Mouse (Mus musculus): Measurements from ENCODE around the gene Mien1.

Mien1 gene

GRCm38 (mm10) chr11:98459860-98460259 lies 21.1 kb upstream of the Mien1 start:
- no peak for DNase-seq (ENCODE audit: low spot score in 2 of 2)

- no peak for DNase-seq (ENCODE audit: low spot score in 2 of 2)
Measured at GRCm38 (mm10) chr11:98459071-98459741, 20.4 kb upstream of the Mien1 start.

DNA sequence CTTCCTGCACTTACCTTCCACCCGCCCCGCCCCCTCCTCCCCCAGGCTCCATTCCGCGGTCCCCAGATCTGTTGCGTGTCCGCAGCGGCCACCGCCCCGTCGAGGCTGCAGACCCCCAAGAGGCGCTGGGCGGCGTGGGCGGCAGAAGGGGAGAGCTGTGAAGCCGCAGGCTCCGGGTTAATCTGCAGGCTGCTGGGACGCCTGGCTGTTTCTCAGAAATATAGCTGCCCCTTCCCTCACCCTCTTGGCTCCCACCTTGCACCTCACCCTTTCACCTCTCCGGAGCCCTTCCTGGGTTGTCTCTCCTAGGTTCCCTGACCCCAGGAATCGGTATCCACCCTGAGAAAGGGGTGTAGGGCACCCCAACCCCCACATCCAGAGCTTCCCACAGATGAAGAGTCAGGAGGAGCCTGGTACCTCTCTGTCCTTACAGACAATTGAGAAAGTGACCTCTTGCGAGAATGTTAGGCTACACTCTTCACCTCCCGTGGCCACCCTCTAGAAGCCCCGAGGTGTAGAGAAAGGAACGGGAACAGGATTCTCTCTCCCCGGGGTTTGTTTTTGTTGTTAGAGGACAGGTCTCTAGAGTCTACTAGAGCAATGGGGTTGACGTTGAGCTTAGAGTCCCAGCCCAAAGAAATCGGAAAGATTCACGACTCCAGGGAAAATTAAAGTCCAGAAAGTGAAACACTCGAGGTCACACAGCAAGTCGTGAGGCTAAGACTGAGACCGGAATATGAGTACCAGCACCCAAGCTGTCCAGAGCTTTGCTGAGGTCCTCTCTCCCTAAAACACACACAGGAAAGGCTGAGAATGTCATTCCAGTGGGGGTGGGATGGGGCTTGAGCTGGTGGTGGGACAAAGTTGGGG lies 19.6 kb upstream of the Mien1 start:
- DNase-seq (ENCODE audit: low spot score in 2 of 2) = no peak

GRCm38 (mm10) chr11:98457367-98458120 lies 18.8 kb upstream of the Mien1 start:
- DNase-seq (ENCODE audit: low spot score in 2 of 2) = peak; percentile 71 to 75

DNA sequence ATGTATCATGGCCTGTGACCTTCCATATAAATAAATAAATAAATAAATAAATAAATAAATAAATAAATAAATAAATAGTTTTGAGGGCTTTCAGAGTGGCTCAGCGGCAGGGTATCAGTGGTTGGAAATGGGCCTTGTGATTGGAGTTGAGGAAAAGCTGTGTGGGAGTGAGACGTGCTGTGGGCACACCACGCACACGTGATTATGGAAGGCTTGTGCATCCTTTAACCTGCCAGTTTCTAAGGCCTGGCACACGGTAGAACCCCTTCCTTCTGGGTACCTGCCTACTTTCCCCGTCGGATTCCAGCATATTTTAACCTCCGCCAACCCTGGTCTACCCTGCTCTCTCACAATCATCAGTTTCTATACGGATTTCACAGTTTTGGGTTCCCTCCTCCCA lies 18.2 kb upstream of the Mien1 start:
- DNase-seq (ENCODE audit: low spot score in 2 of 2) = no peak

GRCm38 (mm10) chr11:98456545-98456944 lies 17.8 kb upstream of the Mien1 start:
- no peak for DNase-seq (ENCODE audit: low spot score in 2 of 2)

- no peak for DNase-seq (ENCODE audit: low spot score in 2 of 2)
Measured at GRCm38 (mm10) chr11:98455484-98455883, 16.7 kb upstream of the Mien1 start.

DNA sequence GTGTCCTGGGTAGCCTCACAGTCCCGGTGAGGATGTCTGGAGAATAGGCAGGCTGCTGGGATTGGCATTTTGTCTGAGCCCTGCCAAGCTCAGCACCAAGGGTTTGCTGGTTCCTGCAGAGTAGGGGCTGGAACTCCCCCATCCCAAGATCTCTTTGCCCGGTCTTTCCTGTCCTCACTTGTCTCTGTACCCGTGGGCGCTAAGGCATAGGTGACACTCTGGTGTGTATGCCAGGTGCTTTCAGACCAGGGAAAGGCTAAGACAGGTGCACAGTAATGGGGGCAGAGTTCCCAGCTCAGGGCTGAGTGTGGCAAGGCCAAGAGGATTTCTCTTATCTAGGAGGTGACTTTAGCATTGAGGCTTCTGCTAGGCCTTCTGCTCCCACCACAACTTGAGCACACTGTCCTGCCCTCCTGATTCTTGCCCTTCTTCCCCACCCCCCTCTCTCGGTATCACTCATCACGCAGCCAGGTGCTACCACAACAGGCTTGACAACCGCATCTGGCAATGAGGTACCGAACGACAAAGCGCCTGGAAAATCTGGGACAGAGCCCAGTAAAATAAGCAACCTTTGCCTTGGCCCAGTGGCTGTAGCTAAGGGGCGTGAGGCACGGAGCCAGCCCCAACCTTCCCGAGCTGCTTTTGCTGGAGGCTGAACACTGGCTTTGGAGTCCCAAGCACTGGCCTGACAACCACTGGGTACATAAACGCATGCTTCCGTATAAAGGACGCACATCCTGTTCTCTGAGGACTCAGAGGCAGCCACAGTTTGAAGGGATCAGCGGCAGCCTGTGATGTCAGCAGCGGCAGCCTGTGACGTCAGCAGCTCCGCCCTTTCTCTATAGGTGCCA lies 11.4 kb upstream of the Mien1 start:
- DNase-seq (ENCODE audit: low spot score in 2 of 2) = no peak

DNA sequence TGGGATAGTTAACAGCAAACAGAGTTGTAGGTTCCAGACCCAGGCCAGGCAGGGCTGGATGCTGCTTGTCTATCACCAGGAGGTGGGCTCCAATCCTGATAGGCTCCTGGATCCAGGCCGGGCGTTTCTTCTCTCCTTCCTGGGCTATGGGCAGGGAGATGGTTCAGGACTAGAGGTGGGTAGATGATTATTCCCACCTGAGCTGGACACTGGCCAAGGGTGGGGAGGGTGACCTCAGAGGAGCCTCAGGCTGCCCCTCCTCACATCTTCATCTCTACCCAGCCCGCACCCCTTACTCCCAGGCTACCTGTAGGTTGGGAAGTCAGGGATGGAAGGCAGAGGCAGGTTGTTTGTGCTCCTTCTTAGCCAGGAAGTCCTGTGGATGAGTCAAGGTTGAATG lies 10.6 kb upstream of the Mien1 start:
- no peak for DNase-seq (ENCODE audit: low spot score in 2 of 2)

DNA sequence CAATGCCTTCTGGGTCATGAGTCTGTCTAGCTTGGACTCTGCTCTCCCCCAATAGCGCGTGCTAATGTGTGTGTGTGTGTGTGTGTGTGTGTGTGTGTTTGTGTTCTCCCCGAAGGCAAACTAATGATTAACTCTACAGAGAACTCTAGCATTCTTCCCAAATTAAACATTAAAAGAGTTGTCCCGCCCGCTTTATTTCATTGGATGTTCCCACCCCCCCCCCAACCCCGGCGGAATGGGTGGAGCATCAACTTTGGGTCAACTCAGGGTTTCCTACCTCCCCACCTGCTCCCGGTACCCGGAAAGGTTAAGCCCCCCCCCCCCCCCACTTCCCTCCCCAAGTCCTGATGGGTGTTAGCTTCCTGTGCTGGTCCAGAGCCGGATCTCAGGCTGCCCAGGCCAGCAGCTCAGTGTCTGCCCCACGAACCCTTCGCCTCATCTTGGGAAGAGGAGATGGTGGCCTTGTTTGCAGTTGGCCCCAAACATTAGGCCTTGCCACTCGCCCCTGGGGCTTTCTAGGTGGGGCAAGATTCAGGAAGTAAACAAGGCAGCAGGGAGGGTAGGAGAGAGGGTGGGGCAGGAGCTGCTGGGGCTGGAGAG lies 9.5 kb upstream of the Mien1 start:
- no peak for DNase-seq (ENCODE audit: low spot score in 2 of 2)

DNA sequence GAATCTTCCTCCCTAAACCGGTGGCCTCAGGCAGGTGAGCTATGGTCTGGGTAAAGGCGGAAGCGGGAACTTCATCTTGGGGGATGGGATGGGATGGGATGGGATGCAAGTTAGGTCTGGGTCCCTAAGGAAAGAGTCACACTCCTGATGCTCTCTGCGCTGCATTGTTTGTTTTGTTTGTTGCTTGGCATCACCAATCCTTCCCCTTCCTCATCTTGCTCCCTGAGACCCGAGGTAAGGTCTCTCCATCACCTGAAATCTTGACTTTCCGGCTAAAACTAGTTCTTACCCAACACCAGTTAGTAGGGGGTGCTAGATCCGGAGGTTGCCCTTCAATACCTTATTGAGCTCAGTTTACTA lies 8.7 kb upstream of the Mien1 start:
- no peak for DNase-seq (ENCODE audit: low spot score in 2 of 2)

DNA sequence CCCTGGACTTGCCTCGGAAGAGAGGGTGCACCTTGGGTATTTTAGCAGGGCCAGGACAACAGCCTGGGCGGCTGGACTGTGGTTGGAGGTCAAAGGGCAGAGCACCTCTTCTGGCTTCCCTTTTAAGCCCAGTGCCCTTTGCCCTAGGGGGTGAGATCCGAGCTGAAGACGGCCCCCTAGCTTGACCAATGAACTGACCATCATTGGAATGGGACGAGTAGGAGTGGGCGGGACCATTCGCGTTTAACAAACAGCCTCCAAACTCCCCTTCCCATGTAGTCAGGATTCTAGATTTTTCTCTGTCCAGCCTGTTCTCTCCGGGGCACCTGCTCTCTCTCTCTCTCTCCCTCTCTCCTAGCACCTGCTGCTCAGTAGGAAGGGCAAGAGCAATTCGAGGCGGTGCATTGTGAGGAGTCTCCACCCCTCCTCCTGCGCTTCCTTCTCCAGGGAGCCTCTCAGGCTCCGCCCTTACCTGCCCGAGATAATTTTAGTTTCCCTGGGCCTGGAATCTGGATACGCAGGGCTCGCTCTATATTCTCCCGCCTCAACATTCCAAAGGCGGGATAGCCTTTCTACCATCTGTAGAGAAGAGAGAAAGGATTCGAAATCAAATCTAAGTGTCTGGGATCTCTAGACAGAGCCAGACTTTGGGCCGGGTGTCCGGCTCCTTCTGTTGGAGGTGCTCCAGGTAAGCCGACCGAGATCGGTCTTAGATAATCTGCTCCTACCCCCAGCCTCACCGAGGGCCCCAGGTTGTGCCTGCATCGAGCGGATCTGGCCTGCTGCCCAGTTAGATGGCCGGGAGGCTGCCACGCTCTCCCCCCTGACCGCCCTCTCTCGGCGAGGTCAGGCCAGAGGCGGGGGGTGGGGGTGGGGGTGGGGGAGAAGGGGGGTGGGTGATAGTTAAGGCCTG lies 8.0 kb upstream of the Mien1 start:
- DNase-seq (ENCODE audit: low spot score in 2 of 2) = no peak

DNA sequence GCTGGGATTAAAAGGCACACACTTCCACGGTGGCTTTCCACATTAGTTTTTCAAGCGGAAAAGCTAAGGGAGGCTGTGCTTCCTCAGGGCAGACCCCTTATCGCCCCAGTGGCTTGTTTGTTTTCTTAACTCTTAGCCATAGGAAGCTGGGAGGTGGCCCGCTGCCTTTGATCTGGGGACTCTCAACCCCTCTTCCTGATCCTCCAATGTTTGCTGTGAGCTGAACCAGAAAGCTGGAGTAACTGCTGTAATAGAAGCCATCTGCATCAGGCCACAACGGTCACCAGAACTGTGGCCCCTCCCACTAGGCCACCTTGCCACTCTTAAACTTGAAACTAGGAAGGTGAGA lies 7.4 kb upstream of the Mien1 start, which contains the start of gene Grb7:
Grb7 (plus strand) TSS at position 182 of the 349 bp plus-strand sequence.
- no peak for DNase-seq (ENCODE audit: low spot score in 2 of 2)

GRCm38 (mm10) chr11:98445679-98446078 lies 6.9 kb upstream of the Mien1 start:
- no peak for DNase-seq (ENCODE audit: low spot score in 2 of 2)

DNA sequence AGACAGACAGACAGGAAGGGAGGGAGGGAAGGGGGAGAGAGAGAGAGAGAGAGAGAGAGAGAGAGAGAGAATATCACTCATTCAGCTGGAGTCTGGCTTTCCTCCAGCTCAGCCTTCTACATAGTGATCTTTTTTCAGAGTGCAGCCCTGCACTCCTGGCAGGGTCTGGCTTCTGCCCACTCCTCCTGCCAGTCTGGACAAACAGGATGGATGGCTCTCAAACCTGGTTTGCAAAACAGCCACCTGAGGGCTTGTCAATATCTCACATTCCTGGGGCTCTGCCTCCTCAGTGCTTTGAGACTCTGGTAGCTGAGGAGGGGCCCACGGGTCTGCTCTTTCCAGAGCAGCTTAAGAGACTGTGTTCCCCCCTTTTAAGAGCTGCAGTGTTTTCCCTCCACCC lies 6.4 kb upstream of the Mien1 start:
- DNase-seq (ENCODE audit: low spot score in 2 of 2) = no peak

DNA sequence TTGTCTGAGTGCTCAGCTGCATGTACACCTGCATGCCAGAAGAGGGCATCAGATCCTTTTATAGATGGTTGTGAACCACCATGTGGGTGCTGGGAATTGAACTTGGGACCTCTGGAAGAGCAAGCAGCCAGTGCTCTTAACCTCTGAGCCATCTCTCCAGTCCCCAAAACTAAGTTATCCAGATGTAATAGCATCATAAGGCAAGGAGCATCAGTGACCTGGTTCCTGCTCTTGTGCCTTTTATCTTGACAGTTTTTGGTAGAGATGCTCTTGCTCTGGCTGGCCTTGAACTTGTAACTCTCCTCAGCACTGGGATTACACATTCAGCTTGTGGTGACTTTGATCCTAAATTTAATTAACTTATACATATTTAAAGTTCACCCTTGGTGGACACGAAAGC lies 4.9 kb upstream of the Mien1 start:
- no peak for DNase-seq (ENCODE audit: low spot score in 2 of 2)

GRCm38 (mm10) chr11:98437441-98437840 lies 1.4 kb downstream of the Mien1 start:
- no peak for DNase-seq (ENCODE audit: low spot score in 2 of 2)

DNA sequence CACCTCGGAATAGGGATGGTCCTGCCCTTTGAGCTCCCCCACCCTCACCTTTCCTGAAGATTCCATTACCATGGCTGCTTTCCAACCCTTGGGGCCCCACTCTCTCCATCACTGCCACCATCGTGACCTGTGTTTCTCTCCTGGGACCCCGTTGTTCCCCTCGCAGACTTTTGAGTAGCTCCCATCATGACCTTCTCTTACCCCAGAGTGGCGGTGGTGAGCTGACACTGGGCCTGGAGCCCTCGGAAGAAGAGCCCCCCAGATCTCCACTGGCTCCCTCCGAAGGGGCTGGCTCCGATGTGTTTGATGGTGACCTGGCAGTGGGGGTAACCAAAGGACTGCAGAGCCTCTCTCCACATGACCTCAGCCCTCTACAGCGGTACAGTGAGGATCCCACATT lies 3.1 kb downstream of the Mien1 start:
- no peak for DNase-seq (ENCODE audit: low spot score in 2 of 2)

GRCm38 (mm10) chr11:98431743-98432502 lies 6.9 kb downstream of the Mien1 start:
- no peak for DNase-seq (ENCODE audit: low spot score in 2 of 2)

Data from frontal cortex, postnatal 25 days (tissue).